Mouse (Mus musculus) fat pad, adult 2 months (tissue): Measurements from ENCODE around the gene 2210407C18Rik.

Experiments used
- DNase-seq: peaks from one replicate; pipeline ENCODE4 v3.0.0-alpha.2; 2011; ENCODE audit warnings: low read depth, low spot score; ENCODE audit errors: extremely low read depth

Gene 2210407C18Rik

GRCm38 (mm10) chr11:58615975-58616374 lies at the start of gene 2210407C18Rik:
Gene 2210407C18Rik, minus strand, starts transcription at chr11:58616075.
- no peak for DNase-seq

- no peak for DNase-seq
Observed at GRCm38 (mm10) chr11:58658596-58658995, 42.7 kb upstream of the 2210407C18Rik start, which contains the start of gene Olfr322. Gene Olfr322, plus strand, starts transcription at chr11:58658782.

GRCm38 (mm10) chr11:58655151-58655550 lies 39.3 kb upstream of the 2210407C18Rik start:
- no peak for DNase-seq

GRCm38 (mm10) chr11:58643350-58643749 lies 27.5 kb upstream of the 2210407C18Rik start:
- DNase-seq = no peak

- DNase-seq = no peak
Observed at GRCm38 (mm10) chr11:58641638-58642358, 25.9 kb upstream of the 2210407C18Rik start.

GRCm38 (mm10) chr11:58641057-58641456 lies 25.2 kb upstream of the 2210407C18Rik start:
- DNase-seq = no peak

- DNase-seq = no peak
Observed at GRCm38 (mm10) chr11:58640272-58640867, 24.5 kb upstream of the 2210407C18Rik start, which contains the start of gene Trim58. Gene Trim58, plus strand, starts transcription at chr11:58640465.

GRCm38 (mm10) chr11:58638176-58638701 lies 22.4 kb upstream of the 2210407C18Rik start:
- no peak for DNase-seq

GRCm38 (mm10) chr11:58636376-58636977 lies 20.6 kb upstream of the 2210407C18Rik start:
- no peak for DNase-seq

GRCm38 (mm10) chr11:58634878-58635277 lies 19.0 kb upstream of the 2210407C18Rik start:
- DNase-seq = no peak

- DNase-seq = no peak
Observed at GRCm38 (mm10) chr11:58630401-58630800, 14.5 kb upstream of the 2210407C18Rik start, which contains the start of gene Olfr323. Gene Olfr323, minus strand, starts transcription at chr11:58630501.

- no peak for DNase-seq
Observed at GRCm38 (mm10) chr11:58626146-58626545, 10.3 kb upstream of the 2210407C18Rik start.

GRCm38 (mm10) chr11:58618793-58619192 lies 2.9 kb upstream of the 2210407C18Rik start:
- DNase-seq = no peak

- DNase-seq = no peak
Observed at GRCm38 (mm10) chr11:58618369-58618768, 2.5 kb upstream of the 2210407C18Rik start.

GRCm38 (mm10) chr11:58614526-58614925 lies 1.3 kb downstream of the 2210407C18Rik start:
- no peak for DNase-seq

GRCm38 (mm10) chr11:58613359-58613758 lies 2.5 kb downstream of the 2210407C18Rik start:
- no peak for DNase-seq

GRCm38 (mm10) chr11:58607030-58607429 lies 8.8 kb downstream of the 2210407C18Rik start:
- no peak for DNase-seq

- no peak for DNase-seq
Observed at GRCm38 (mm10) chr11:58606177-58606919, 9.5 kb downstream of the 2210407C18Rik start.

- DNase-seq = no peak
Observed at GRCm38 (mm10) chr11:58605228-58605627, 10.6 kb downstream of the 2210407C18Rik start.

- no peak for DNase-seq
Observed at GRCm38 (mm10) chr11:58604688-58605087, 11.2 kb downstream of the 2210407C18Rik start.
